Mouse (Mus musculus) thymus, adult 2 months (tissue): ENCODE results near the gene Supv3l1. TPM values are rescaled to one million over a fixed set of nuclear protein-coding genes. Genes with fewer than 3 reads are reported as not detected.

Source experiments
- DNase-seq: peaks from one replicate; pipeline ENCODE4 v3.0.0; 2021
- H3K27ac ChIP-seq: fragments of 200-500 bp; 2 replicates; pipeline ENCODE4 v1.5.1; 2012; ENCODE audit warnings: low read length, control low read depth; ENCODE audit not compliant: control insufficient read depth, insufficient read depth
- H3K27me3 ChIP-seq: fragments of 200-500 bp; 2 replicates; pipeline ENCODE4 v1.6.1; 2012; ENCODE audit warnings: mild to moderate bottlenecking, low read length, moderate library complexity, mixed read lengths; ENCODE audit not compliant: control insufficient read depth, insufficient read depth
- H3K36me3 ChIP-seq: fragments of 200-500 bp; 2 replicates; pipeline ENCODE4 v1.6.1; 2012; ENCODE audit warnings: mild to moderate bottlenecking, low read length, moderate library complexity; ENCODE audit not compliant: control insufficient read depth, insufficient read depth
- H3K4me1 ChIP-seq: fragments of 200-500 bp; replicated peaks from 2 replicates; pipeline ENCODE4 v1.6.1; 2012; ENCODE audit warnings: low read length; ENCODE audit not compliant: control insufficient read depth, insufficient read depth
- H3K4me3 ChIP-seq: fragments of 200-500 bp; 2 replicates; pipeline ENCODE4 v1.5.1; 2012; ENCODE audit warnings: mild to moderate bottlenecking, low read length, control low read depth, moderate library complexity; ENCODE audit not compliant: control insufficient read depth, insufficient read depth
- CTCF ChIP-seq: fragments of 200-500 bp; IDR thresholded peaks from 2 replicates; pipeline ENCODE4 v1.5.1; 2012; ENCODE audit warnings: mild to moderate bottlenecking, control low read depth, low read length, moderate library complexity, borderline replicate concordance; ENCODE audit not compliant: control insufficient read depth, poor library complexity, insufficient read depth; ENCODE audit errors: extremely low read depth
- POLR2A ChIP-seq: fragments of 200-500 bp; IDR thresholded peaks from 2 replicates; pipeline ENCODE4 v1.6.1; 2012; ENCODE audit warnings: mild to moderate bottlenecking, low read length, control low read depth, moderate library complexity; ENCODE audit not compliant: control insufficient read depth, poor library complexity, insufficient read depth; ENCODE audit errors: extremely low read depth
- WGBS: fragments of 180-500 bp; shearing (Covaris S2); methylation state at CpG from one replicate; pipeline ENCODE4 v1.1.7; 2018; 5-methylcytosine and 5-hydroxymethylcytosine counted together
- polyA plus RNA-seq: library from polyadenylated mRNA; depleted of rRNA; stranded (reverse); fragments of >200 nt; gene quantifications from 2 replicates; pipeline ENCODE4 v1.2.3, GENCODE M21; 2012

Gene Supv3l1
- polyA plus RNA-seq, 1 experiment = 20.1 TPM

GRCm38 (mm10) chr10:62419422-62419821 is 30.1 kb downstream of the Supv3l1 start:
- Histone ChIP-seq H3K4me1 (no peaks in the 10 kb centered on the region), H3K4me3 (no peak overlapping the region), H3K36me3 (no peaks in the 10 kb centered on the region), H3K27me3 (no peaks in the 10 kb centered on the region), H3K27ac (no peak overlapping the region)
- WGBS = 96% methylated on average over 5 of the region's 5 CpGs
- no peak for DNase-seq
- TF ChIP-seq POLR2A = no peak
- no peak for TF ChIP-seq CTCF

GRCm38 (mm10) chr10:62418831-62419356 is 30.6 kb downstream of the Supv3l1 start:
- no peaks in the 10 kb centered on the region for H3K4me1 ChIP-seq
- DNase-seq = no peak
- no peak for TF ChIP-seq POLR2A
- no peak for TF ChIP-seq CTCF
- H3K27me3 ChIP-seq = no peaks in the 10 kb centered on the region
- no peaks in the 10 kb centered on the region for H3K36me3 ChIP-seq
- no peak overlapping the region for H3K27ac ChIP-seq
- no peak overlapping the region for H3K4me3 ChIP-seq
- 89% methylated on average over 7 of the region's 7 CpGs for WGBS

DNA sequence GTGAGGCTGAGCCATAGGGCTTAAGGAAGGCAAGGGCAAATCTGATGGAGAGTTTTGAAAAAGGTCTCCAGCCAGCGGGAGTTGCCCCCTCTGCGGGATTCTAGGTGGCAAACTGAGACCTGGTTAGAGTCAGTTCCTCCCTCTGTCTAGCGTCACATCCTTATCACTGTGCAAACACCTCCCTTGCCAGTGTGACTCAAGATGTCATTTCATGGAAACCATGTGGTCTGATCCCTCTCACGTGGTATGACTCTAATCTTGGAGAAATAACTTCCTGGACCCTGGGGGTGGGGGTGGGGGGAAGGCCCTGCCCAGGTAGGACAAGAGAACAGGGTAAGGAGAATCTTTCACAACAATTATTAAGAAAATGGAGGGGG is 35.9 kb downstream of the Supv3l1 start:
- no peak overlapping the region for H3K4me3 ChIP-seq

GRCm38 (mm10) chr10:62412906-62413605 is 36.5 kb downstream of the Supv3l1 start:
- TF ChIP-seq POLR2A = no peak
- no peak for TF ChIP-seq CTCF
- WGBS = 57% methylated on average over 8 of the region's 8 CpGs
- Histone ChIP-seq H3K4me1 (no peaks in the 10 kb centered on the region), H3K27ac (no peak overlapping the region), H3K36me3 (no peaks in the 10 kb centered on the region), H3K4me3 (no peak overlapping the region), H3K27me3 (no peaks in the 10 kb centered on the region)
- no peak for DNase-seq

More for the DNA sequence above, 35.9 kb downstream of the Supv3l1 start:
- 60% methylated on average over 4 of the region's 4 CpGs for WGBS
- Histone ChIP-seq H3K27ac (no peak overlapping the region), H3K36me3 (no peaks in the 10 kb centered on the region), H3K27me3 (no peaks in the 10 kb centered on the region), H3K4me1 (no peaks in the 10 kb centered on the region)
- DNase-seq = no peak
- no peak for TF ChIP-seq CTCF
- TF ChIP-seq POLR2A = no peak

DNA sequence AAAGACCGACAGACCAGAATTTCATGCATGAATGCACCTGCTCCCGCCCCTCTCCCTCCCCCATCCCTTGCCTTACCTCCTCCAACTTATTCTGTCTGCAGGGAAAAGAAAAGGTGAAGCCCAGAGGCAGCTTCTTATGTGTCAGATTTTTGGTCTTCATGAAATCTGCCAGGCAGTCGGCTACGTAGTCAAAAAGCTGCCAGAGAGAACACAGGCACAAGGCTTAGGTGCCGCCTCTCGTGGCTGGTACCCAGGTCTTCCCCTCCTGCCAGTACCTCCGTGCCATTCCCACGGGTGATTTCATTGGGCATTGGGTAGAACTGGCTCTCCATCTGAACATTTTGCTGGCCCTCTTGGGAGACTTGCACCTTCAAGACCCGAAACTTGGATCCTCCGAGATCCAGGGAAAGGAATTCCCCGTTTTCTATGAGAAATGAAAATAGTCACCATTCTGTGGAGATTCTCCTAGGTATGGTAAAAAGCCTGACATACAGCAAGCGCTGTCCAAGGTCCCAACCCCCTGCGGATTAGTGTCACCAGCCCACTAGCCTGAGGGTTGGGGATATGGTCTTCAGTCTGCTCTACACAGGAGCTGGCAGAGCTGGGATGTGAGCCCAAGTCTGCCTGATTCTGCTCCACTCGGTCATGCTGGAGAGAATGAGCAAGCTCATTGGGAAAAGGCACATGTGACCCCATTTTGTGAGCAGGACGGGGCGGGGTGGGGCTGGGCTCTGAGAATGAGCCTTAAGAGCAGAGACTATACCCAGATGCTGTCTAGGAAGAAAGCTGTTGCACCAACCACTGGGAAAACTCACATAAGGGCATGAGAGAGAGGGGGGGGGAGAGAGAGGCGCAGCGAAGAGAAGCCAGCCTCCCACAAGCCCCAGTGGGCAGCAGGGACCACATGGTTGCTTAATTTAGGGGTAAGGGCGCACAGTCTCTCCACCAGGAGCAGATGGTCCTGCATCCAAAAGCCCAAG is 37.8 kb downstream of the Supv3l1 start:
- Histone ChIP-seq H3K4me3 (no peak overlapping the region), H3K4me1 (no peaks in the 10 kb centered on the region), H3K27me3 (no peaks in the 10 kb centered on the region), H3K36me3 (no peaks in the 10 kb centered on the region), H3K27ac (no peak overlapping the region)
- 84% methylated on average over 19 of the region's 19 CpGs for WGBS
- TF ChIP-seq POLR2A = no peak
- TF ChIP-seq CTCF = no peak
- DNase-seq = no peak

- peak; percentile 66 for DNase-seq
- TF ChIP-seq POLR2A (no peak), CTCF (peak; percentile 74; the same call in 1 of the 2 replicates)
- Histone ChIP-seq H3K27me3 (no peaks in the 10 kb centered on the region), H3K4me1 (no peaks in the 10 kb centered on the region), H3K4me3 (no peak overlapping the region), H3K27ac (no peak overlapping the region), H3K36me3 (no peaks in the 10 kb centered on the region)
- 9% methylated on average over 5 of the region's 5 CpGs for WGBS
Measured at GRCm38 (mm10) chr10:62410943-62411342, 38.6 kb downstream of the Supv3l1 start.
